Mouse (Mus musculus) liver, embryonic 15.5 days (tissue): ENCODE results near the gene Slc25a1. TPM values are rescaled to one million over a fixed set of nuclear protein-coding genes. Genes with fewer than 3 reads are reported as not detected.
A peak's percentile ranks its signal among the peaks of the same experiment; 100 is the strongest.

Source experiments
- ATAC-seq: fragments of 200-750 bp; cut with Nextera tagmentation; 2 replicates; pipeline ENCODE4 v1.8.0; 2017; ENCODE audit warnings: moderate number of reproducible peaks, mild to moderate bottlenecking, moderate library complexity; ENCODE audit not compliant: insufficient read depth
- H3K27ac ChIP-seq: fragments of 300-500 bp; sonication (generic); replicated peaks from 2 replicates; pipeline ENCODE4 v1.5.1; 2015; ENCODE audit warnings: mild to moderate bottlenecking, inconsistent platforms
- H3K27me3 ChIP-seq: fragments of 300-500 bp; sonication (generic); 2 replicates; pipeline ENCODE4 v1.6.1; 2015; ENCODE audit warnings: mild to moderate bottlenecking, inconsistent platforms
- H3K36me3 ChIP-seq: fragments of 300-500 bp; sonication (generic); replicated peaks from 2 replicates; pipeline ENCODE4 v1.6.1; 2015; ENCODE audit warnings: moderate library complexity, mild to moderate bottlenecking, inconsistent platforms
- H3K4me1 ChIP-seq: fragments of 300-500 bp; sonication (generic); replicated peaks from 2 replicates; pipeline ENCODE4 v1.6.1; 2015; ENCODE audit warnings: inconsistent platforms
- H3K4me2 ChIP-seq: fragments of 300-500 bp; sonication (generic); 2 replicates; pipeline ENCODE4 v1.6.1; 2015; ENCODE audit warnings: moderate library complexity, mild to moderate bottlenecking, inconsistent platforms
- H3K4me3 ChIP-seq: fragments of 300-500 bp; sonication (generic); replicated peaks from 2 replicates; pipeline ENCODE4 v1.5.1; 2015; ENCODE audit warnings: mild to moderate bottlenecking, inconsistent platforms
- H3K9ac ChIP-seq: fragments of 300-500 bp; sonication (generic); 2 replicates; pipeline ENCODE4 v1.6.1; 2015; ENCODE audit warnings: moderate library complexity, mild to moderate bottlenecking, inconsistent platforms
- H3K9me3 ChIP-seq: fragments of 300-500 bp; sonication (generic); replicated peaks from 2 replicates; pipeline ENCODE4 v1.6.1; 2016; ENCODE audit warnings: inconsistent platforms
- WGBS: fragments of 180-500 bp; shearing (Covaris S2); methylation state at CpG from one replicate; pipeline ENCODE4 v1.1.7; 2015; ENCODE audit warnings: mixed read lengths; ENCODE audit not compliant: insufficient replicate concordance; 5-methylcytosine and 5-hydroxymethylcytosine counted together
- polyA plus RNA-seq: library from polyadenylated mRNA; unstranded; fragments of >200 nt; fragmentation: Nextera tagmentation; extraction: Ambion mirVana; gene quantifications from 2 replicates; pipeline ENCODE4 v1.2.1, GENCODE M21; 2015

The Slc25a1 gene
- polyA plus RNA-seq, 1 experiment from 2014 or later: 63.1 TPM

DNA sequence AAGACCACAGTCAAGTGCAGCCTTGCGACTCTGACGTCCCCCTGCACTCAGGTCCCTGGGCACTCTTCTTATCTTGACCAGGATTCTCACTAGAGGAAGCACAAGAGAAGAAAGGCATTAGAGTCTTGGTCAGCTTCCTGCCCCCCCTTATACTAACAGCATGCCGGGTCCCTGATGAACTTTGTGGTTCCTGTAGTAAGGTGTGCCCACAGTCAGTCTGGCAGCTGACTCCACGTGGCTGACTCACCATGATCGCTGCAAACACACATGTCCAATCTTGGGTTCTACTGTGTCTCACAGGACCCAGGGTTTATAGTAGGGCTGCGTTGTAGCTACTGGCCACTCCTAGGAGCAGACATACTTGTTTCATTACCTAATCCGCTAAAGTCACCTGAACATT lies 10.2 kb upstream of the Slc25a1 start:
- Histone ChIP-seq H3K4me3 (no peak overlapping the region), H3K27ac (peak overlapping the region; percentile 86), H3K4me1 (peaks cover 37% of the 10 kb centered on the region), H3K4me2 (peak overlapping the region; percentile 49; the same call in 1 of the 2 replicates), H3K36me3 (no peaks in the 10 kb centered on the region), H3K9me3 (no peaks in the 10 kb centered on the region), H3K27me3 (no peaks in the 10 kb centered on the region), H3K9ac (no peak overlapping the region)
- no peak for ATAC-seq
- WGBS: 27% methylated on average over 7 of the region's 7 CpGs

DNA sequence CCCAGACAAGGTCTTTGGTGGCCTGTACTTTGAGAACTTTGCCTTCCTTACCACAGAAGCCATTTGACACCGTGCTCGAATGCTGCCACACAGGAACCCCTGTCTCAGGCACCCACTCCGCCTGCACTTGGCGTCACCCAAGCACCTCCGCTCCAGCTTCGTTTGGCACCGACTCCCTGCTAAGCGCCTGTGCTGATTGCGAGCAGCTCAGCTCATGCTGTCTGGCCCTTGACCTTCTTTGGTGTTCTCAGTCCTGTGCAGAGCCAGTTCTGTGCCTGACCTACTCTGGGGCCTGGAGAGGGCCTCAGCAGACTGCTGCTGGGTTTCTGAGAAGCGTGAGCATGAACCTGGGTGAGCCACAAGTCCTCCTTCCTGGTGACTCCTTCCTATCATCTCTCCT lies 8.8 kb upstream of the Slc25a1 start:
- WGBS: 70% methylated on average over 10 of the region's 10 CpGs
- Histone ChIP-seq H3K27me3 (no peaks in the 10 kb centered on the region), H3K27ac (no peak overlapping the region), H3K4me3 (no peak overlapping the region), H3K4me2 (no peak overlapping the region), H3K9ac (no peak overlapping the region), H3K9me3 (no peaks in the 10 kb centered on the region), H3K4me1 (peaks cover 41% of the 10 kb centered on the region), H3K36me3 (no peaks in the 10 kb centered on the region)
- ATAC-seq: no peak

DNA sequence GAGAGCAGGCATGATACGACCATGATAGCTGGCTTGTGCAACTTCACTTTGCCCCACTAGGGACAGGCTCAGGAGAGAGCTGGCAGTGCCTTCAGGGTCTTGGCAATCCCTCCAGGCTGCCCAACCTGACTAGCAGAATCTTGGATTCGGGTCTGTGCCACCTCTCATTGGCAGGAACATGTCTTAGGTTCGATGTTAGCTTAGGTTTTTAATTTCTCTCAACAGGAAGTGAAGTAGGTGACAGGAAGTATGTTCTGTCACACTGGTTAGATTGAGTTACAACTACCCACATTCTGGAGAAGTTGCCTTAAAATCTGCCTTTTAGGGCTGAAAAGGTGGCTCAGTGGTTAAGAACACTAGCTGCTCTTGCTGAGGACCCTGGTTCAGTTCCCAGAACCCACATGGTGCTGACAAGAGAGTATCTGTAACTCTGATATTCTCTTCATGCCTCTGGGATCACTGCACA lies 6.5 kb upstream of the Slc25a1 start:
- no peak overlapping the region for H3K4me2 ChIP-seq
- no peak overlapping the region for H3K9ac ChIP-seq
- H3K27ac ChIP-seq: peak overlapping the region; percentile 77
- no peaks in the 10 kb centered on the region for H3K27me3 ChIP-seq
- ATAC-seq: no peak
- no peaks in the 10 kb centered on the region for H3K36me3 ChIP-seq
- peaks cover 43% of the 10 kb centered on the region for H3K4me1 ChIP-seq
- no peaks in the 10 kb centered on the region for H3K9me3 ChIP-seq
- H3K4me3 ChIP-seq: no peak overlapping the region
- 22% methylated on average over 3 of the region's 3 CpGs for WGBS

DNA sequence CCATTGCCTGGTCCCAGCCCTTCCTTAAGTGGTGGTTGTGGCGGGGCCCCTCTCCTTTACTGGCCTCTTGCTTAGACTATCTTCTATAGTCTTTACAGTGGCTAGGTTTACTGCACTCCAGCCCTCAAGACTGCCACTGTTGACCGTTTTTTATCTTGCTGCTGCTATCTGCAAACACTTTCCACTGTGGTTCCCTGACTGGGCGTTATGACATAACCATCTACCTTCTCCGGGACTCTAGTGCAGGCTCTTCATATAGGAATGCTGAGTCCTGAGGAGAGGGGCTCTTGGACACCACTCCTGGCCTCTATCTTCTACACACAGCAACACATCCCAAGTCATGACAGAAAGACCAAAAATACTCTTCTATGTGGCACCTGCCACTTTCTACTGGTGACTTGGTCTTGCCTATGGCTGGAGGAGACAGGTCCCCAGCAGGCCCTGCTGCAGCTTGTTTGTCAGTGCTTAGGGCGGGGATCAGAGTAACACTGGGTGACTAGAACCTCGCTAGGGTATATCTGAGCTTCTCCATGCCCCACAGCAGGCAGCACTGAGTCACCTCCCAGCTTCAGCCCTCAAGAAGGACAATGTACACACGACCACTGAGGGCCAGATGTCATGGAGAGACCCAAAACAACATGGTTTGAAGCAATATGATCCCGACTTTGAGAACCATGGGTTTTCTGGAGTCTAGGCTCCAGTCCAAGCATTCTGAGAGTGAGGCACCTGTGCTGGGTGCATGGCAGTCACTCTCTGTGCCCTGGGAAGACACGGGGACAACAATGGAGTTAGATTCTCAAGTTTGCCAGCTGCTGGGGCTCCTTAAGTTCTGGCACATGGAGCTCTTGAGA lies 5.8 kb upstream of the Slc25a1 start:
- Histone ChIP-seq H3K4me1 (peaks cover 43% of the 10 kb centered on the region), H3K4me3 (no peak overlapping the region), H3K27ac (peak overlapping the region; percentile 77), H3K36me3 (no peaks in the 10 kb centered on the region), H3K27me3 (no peaks in the 10 kb centered on the region), H3K9ac (0 out of 2 replicates have a peak overlapping the region, but pooled peaks have one; percentile 12), H3K4me2 (0 out of 2 replicates have a peak overlapping the region, but pooled peaks have one; percentile 1), H3K9me3 (no peaks in the 10 kb centered on the region)
- ATAC-seq: peak; percentile 69
- 22% methylated on average over 9 of the region's 9 CpGs for WGBS

DNA sequence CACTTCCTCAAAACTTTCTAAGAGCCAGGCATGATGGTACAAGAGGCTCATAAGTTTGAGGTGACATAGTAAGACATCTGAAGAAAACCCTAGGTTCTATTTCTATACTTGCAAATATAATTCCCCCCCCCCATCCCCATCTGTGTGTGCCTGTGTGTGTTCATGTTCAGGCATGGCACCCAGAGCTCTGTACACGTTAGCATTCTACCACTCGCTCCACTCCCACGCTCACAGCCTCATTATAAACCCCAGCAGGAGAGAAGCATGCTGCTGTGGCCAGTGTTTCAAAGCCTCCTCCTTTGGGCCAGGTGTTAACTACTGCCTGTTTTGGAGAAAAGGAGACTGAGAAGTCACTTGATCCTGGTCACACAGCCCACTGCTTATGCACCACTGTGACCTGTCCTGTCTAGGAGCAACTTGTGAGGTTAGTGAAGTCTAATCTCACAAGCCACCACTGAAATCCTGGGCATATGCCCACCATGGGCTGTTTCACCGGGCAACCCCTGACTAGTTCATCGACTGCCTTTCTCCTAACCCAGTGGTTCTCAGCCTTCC lies 4.0 kb upstream of the Slc25a1 start:
- H3K4me3 ChIP-seq: no peak overlapping the region
- H3K27ac ChIP-seq: no peak overlapping the region
- H3K4me1 ChIP-seq: peaks cover 48% of the 10 kb centered on the region
- H3K4me2 ChIP-seq: no peak overlapping the region
- 68% methylated on average over 5 of the region's 5 CpGs for WGBS
- no peaks in the 10 kb centered on the region for H3K36me3 ChIP-seq
- no peak for ATAC-seq
- no peaks in the 10 kb centered on the region for H3K27me3 ChIP-seq
- H3K9ac ChIP-seq: no peak overlapping the region
- H3K9me3 ChIP-seq: no peaks in the 10 kb centered on the region

DNA sequence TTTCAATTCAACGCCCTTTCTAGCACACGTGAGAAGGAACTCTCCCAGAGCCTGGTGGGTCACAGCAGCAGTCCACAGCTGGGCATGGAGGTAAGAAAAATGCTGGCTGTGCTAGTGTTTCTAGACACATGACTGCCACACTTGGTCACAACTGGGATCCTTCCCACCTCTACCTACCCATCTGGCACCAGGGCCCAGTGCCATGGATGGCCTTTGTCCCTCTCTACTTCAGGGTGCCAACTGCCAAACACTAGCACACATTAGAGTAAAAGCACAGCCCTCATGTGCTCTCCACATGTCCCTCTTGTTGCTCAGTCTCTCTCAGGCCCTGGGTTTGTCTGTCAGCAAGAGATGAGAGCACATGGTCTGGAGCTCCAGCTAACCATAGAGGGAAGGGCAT lies 1.6 kb upstream of the Slc25a1 start:
- H3K9ac ChIP-seq: no peak overlapping the region
- no peak overlapping the region for H3K4me3 ChIP-seq
- no peak for ATAC-seq
- peak overlapping the region; percentile 14; the same call in 1 of the 2 replicates for H3K27ac ChIP-seq
- peaks cover 62% of the 10 kb centered on the region for H3K4me1 ChIP-seq
- H3K4me2 ChIP-seq: no peak overlapping the region
- 86% methylated on average over 2 of the region's 2 CpGs for WGBS
- peaks cover 15% of the 10 kb centered on the region for H3K36me3 ChIP-seq
- no peaks in the 10 kb centered on the region for H3K9me3 ChIP-seq
- no peaks in the 10 kb centered on the region for H3K27me3 ChIP-seq

DNA sequence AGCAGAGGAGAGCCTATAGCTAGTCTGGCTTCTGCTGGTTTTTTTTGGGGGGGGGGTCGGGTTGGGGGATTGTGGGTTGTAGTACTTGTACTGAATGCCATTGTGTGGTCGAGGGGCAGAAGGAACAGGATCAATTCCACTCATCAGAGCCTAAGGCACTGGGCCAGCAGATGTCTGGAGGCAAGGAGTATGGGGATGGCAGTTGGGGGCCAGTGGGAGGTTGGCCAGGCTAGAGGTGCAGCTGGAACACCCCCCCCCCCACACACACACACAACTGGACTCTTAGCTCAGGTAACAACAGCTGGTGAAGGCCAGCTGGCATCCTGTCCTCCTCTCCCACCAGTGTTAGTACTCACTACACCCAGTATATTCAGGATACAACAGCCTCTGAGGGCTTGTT lies 1.2 kb upstream of the Slc25a1 start:
- Histone ChIP-seq H3K27ac (peak overlapping the region; percentile 92), H3K9ac (no peak overlapping the region), H3K36me3 (peaks cover 15% of the 10 kb centered on the region), H3K4me2 (peak overlapping the region; percentile 100; the same call in 1 of the 2 replicates), H3K4me1 (peaks cover 57% of the 10 kb centered on the region), H3K4me3 (no peak overlapping the region), H3K9me3 (no peaks in the 10 kb centered on the region), H3K27me3 (no peaks in the 10 kb centered on the region)
- 22% methylated on average over 2 of the region's 2 CpGs for WGBS
- ATAC-seq: no peak

DNA sequence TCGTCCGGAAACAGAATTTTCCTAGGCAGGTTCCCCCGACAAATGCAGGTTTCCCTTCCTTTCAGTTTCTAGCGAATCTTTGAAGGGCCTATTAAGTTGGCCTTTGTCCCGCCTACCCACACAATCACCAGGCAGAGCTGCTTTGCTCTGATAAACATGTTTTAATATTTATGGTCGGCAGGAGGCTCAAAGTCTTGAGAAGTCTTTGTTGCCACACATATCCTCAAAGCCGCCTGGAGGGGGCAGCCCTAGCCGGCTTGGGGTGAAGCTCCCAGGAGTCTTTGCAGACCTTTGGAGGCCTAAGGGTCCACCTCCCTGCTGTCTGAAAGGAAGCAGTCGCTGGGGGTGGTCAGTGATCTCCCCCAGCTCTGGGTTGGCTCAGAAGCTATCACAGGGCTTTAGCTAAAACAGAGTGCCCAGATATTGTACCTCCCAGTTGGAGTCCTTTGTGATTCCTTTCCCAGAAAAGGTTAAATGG lies 647 bp upstream of the Slc25a1 start:
- H3K27me3 ChIP-seq: no peaks in the 10 kb centered on the region
- H3K9me3 ChIP-seq: no peaks in the 10 kb centered on the region
- peak overlapping the region; percentile 83 for H3K9ac ChIP-seq
- peaks cover 52% of the 10 kb centered on the region for H3K4me1 ChIP-seq
- peak overlapping the region; percentile 91 for H3K4me3 ChIP-seq
- peak overlapping the region; percentile 100 for H3K4me2 ChIP-seq
- H3K27ac ChIP-seq: peak overlapping the region; percentile 92
- peak; percentile 59 for ATAC-seq
- WGBS: under 1% methylated on average over 9 of the region's 9 CpGs
- peaks cover 15% of the 10 kb centered on the region for H3K36me3 ChIP-seq

DNA sequence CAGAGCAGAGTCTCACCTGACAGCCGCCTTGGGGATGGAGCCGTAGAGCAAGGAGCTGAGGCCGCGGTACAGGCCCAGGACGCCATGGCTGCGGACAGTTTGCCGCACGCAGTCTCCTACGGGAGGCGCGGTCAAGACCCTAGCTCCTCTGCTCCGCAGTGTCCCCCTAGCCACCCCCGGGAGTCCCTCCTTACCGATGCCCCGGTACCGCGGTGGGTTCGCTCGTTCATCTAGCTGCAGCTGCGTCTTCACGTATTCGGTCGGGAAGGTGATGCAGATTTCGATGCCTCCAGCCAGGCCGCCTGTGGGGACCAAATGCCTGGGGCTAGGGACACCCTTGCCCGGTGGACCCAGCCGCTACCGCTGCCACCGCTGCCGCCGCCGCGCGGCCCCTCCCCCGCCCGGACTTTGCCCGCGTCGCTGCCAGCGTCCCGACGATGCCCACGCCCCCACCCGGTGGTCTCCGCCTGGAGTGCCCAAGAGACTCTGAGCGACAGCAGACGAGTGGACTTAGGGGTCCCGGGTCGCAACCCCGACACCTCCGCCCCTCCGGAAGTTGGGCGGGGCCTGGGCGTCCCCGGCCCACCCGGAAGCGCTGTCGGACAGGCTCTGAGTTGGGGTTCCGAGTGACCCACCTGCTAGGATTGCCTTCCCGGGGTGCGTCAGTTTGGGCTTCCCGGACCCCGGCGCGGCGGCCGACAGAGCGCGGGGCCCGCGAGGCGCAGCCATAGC lies 502 bp downstream of the Slc25a1 start:
- Histone ChIP-seq H3K4me3 (peak overlapping the region; percentile 91), H3K4me1 (peaks cover 53% of the 10 kb centered on the region), H3K27me3 (no peaks in the 10 kb centered on the region), H3K9ac (peak overlapping the region; percentile 83), H3K4me2 (peak overlapping the region; percentile 100), H3K36me3 (peaks cover 15% of the 10 kb centered on the region), H3K9me3 (no peaks in the 10 kb centered on the region), H3K27ac (peak overlapping the region; percentile 92)
- ATAC-seq: peak; percentile 19
- WGBS: 2% methylated on average over 72 of the region's 72 CpGs

DNA sequence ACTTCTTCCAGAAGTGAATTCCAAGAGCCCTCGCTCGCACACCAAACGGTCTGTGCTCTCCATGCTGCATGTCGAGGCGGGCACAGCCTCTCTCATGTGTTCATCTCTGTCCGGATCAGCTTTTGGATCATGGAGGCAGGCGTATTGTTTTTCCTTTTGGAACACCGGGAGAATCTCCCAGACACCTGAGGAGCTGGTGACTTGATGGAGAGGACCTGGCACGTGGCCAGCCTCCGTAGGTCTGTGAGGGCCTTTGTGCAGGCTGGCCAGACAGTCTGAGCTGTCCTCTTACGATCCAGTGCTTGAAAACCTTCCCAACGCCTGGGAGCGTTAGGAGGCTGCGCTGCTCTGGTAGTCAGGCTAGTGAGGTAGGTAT lies 5.9 kb downstream of the Slc25a1 start:
- Histone ChIP-seq H3K4me3 (peak overlapping the region; percentile 85), H3K4me1 (peaks cover 45% of the 10 kb centered on the region), H3K9ac (peak overlapping the region; percentile 78), H3K27me3 (peaks cover 32% of the 10 kb centered on the region), H3K9me3 (no peaks in the 10 kb centered on the region), H3K27ac (peak overlapping the region; percentile 80), H3K4me2 (peak overlapping the region; percentile 83), H3K36me3 (peaks cover 15% of the 10 kb centered on the region)
- under 1% methylated on average over 14 of the region's 14 CpGs for WGBS
- ATAC-seq: peak; percentile 22
